Mouse (Mus musculus) heart, adult 2 months (tissue): ENCODE measurements around the gene Zfp62.

Experiments
- CTCF ChIP-seq: fragments of 200-600 bp; IDR thresholded peaks from 2 replicates; pipeline ENCODE4 v1.8.1; 2022; ENCODE audit warnings: antibody characterized with exemption, mild to moderate bottlenecking, moderate library complexity
- EP300 ChIP-seq: fragments of 200-500 bp; IDR thresholded peaks from 2 replicates; pipeline ENCODE4 v1.6.1; 2011; ENCODE audit warnings: low read depth, low read length, control low read depth; ENCODE audit not compliant: insufficient read depth
- POLR2A ChIP-seq: fragments of 200-500 bp; IDR thresholded peaks from 2 replicates; pipeline ENCODE4 v1.6.1; 2011; ENCODE audit warnings: mild to moderate bottlenecking, low read depth, low read length, control low read depth; ENCODE audit not compliant: insufficient read depth

DNA sequence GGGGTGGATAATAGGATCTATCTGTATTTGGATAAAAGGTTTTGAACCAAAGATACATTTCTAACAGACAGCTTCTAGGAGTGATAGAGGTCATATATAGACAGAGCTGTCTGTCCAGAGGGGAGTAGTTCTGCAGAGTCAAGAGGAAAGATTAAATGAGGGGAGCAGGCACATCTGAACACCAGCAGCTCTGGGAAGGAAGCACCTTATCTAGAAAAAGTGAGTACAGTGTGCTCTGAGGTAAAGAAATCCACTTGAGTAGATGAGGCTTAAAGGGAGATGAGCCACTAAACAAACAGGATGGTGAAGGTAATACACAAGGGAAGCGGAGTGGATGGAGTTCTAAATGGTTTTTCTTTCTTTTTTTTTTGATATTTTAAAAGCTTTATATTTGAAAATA, 4.4 kb downstream of the Zfp62 start:
- TF ChIP-seq CTCF = no peak
- no peak for TF ChIP-seq POLR2A
- no peak for TF ChIP-seq EP300
